Mouse (Mus musculus) stomach, postnatal 0 days (tissue): ENCODE data around the gene Prkar1a.

Experiments
- CTCF ChIP-seq: IDR thresholded peaks from 2 replicates; pipeline ENCODE4 v1.5.1; 2016; ENCODE audit warnings: antibody characterized with exemption, low read depth, mild to moderate bottlenecking, moderate library complexity
- EP300 ChIP-seq: optimal IDR thresholded peaks from 2 replicates; pipeline ENCODE3; 2016; ENCODE audit warnings: antibody characterized with exemption

DNA sequence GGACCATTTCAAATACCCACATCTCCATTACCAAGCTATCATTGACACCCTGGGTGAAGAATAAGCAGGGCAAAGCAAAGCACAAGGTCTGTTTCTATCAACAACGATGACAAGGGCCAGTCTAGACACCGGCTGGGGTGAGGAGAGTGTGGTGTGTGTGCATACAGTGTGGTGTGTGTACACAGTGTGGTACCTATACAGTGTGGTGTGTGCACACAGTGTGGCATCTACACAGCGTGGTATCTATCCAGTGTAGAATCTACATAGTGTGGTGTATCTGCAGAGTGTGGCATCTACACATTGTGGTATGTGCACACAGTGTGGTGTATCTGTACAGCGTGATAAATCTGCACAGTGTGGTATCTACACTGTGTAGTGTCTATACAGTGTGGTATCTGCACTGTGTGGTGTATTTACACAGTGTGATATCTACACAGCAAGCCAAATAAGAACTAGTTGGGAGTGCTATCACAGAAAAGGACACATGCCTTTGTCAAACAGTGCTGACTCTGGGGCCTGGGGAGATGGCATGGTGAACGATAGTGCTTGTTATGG, 48.0 kb downstream of the Prkar1a start:
- TF ChIP-seq CTCF (no peak), EP300 (no peak)
